Mouse (Mus musculus): ENCODE measurements around the gene Rpl27a.

The Rpl27a gene

GRCm38 (mm10) chr7:109524763-109525162, 5.8 kb downstream of the Rpl27a start:
- no peak for DNase-seq (ENCODE audit: extremely low read depth, low read depth)

- DNase-seq (ENCODE audit: extremely low read depth, low read depth), result no peak
Measured at GRCm38 (mm10) chr7:109525740-109526663, 7.1 kb downstream of the Rpl27a start.

GRCm38 (mm10) chr7:109527536-109527935, 8.6 kb downstream of the Rpl27a start:
- no peak for DNase-seq (ENCODE audit: extremely low read depth, low read depth)

GRCm38 (mm10) chr7:109528356-109528755, 9.4 kb downstream of the Rpl27a start:
- DNase-seq (ENCODE audit: extremely low read depth, low read depth), result no peak

GRCm38 (mm10) chr7:109529741-109530140, 10.8 kb downstream of the Rpl27a start:
- DNase-seq (ENCODE audit: extremely low read depth, low read depth), result no peak

GRCm38 (mm10) chr7:109531501-109531900, 12.6 kb downstream of the Rpl27a start:
- no peak for DNase-seq (ENCODE audit: extremely low read depth, low read depth)

GRCm38 (mm10) chr7:109532691-109533090, 13.7 kb downstream of the Rpl27a start:
- DNase-seq (ENCODE audit: extremely low read depth, low read depth), result no peak

GRCm38 (mm10) chr7:109533129-109533528, 14.2 kb downstream of the Rpl27a start:
- DNase-seq (ENCODE audit: extremely low read depth, low read depth), result no peak

GRCm38 (mm10) chr7:109533888-109534287, 14.9 kb downstream of the Rpl27a start:
- DNase-seq (ENCODE audit: extremely low read depth, low read depth), result no peak

- no peak for DNase-seq (ENCODE audit: extremely low read depth, low read depth)
Measured at GRCm38 (mm10) chr7:109534921-109535320, 16.0 kb downstream of the Rpl27a start.

GRCm38 (mm10) chr7:109536451-109536946, 17.6 kb downstream of the Rpl27a start:
- DNase-seq (ENCODE audit: extremely low read depth, low read depth), result no peak

- DNase-seq (ENCODE audit: extremely low read depth, low read depth), result no peak
Measured at GRCm38 (mm10) chr7:109540902-109541301, 22.0 kb downstream of the Rpl27a start.

- no peak for DNase-seq (ENCODE audit: extremely low read depth, low read depth)
Measured at GRCm38 (mm10) chr7:109541609-109542363, 22.8 kb downstream of the Rpl27a start.

- DNase-seq (ENCODE audit: extremely low read depth, low read depth), result no peak
Measured at GRCm38 (mm10) chr7:109542364-109542628, 23.3 kb downstream of the Rpl27a start.

GRCm38 (mm10) chr7:109544792-109545191, 25.8 kb downstream of the Rpl27a start:
- no peak for DNase-seq (ENCODE audit: extremely low read depth, low read depth)

GRCm38 (mm10) chr7:109545255-109545993, 26.5 kb downstream of the Rpl27a start:
- no peak for DNase-seq (ENCODE audit: extremely low read depth, low read depth)

GRCm38 (mm10) chr7:109546186-109546585, 27.2 kb downstream of the Rpl27a start:
- no peak for DNase-seq (ENCODE audit: extremely low read depth, low read depth)

- no peak for DNase-seq (ENCODE audit: extremely low read depth, low read depth)
Measured at GRCm38 (mm10) chr7:109546726-109547125, 27.8 kb downstream of the Rpl27a start.

- DNase-seq (ENCODE audit: extremely low read depth, low read depth), result no peak
Measured at GRCm38 (mm10) chr7:109559536-109559935, 40.6 kb downstream of the Rpl27a start.

GRCm38 (mm10) chr7:109561466-109562153, 42.7 kb downstream of the Rpl27a start:
- no peak for DNase-seq (ENCODE audit: extremely low read depth, low read depth)

- no peak for DNase-seq (ENCODE audit: extremely low read depth, low read depth)
Measured at GRCm38 (mm10) chr7:109562154-109562599, 43.2 kb downstream of the Rpl27a start.
